Mouse (Mus musculus): ENCODE results near the gene Pdxp. TPM values are rescaled to one million over a fixed set of nuclear protein-coding genes. Genes with fewer than 3 reads are reported as not detected.
A peak's percentile ranks its signal among the peaks of the same experiment; 100 is the strongest.

The Pdxp gene
- total and polyA plus RNA-seq, 3 experiments: 2.8 to 9.8 (median 5.4) TPM

- no peak for TF ChIP-seq USF1 (IDR thresholded peaks at IDR 0.05; ENCODE audit: low read depth, low read length)
- TF ChIP-seq MAFK (IDR thresholded peaks at IDR 0.05; ENCODE audit: insufficient replicate concordance, low read length): no peak
- no peak for TF ChIP-seq HCFC1 (IDR thresholded peaks at IDR 0.05; ENCODE audit: low read depth, low read length)
- no peak for TF ChIP-seq ZNF384 (IDR thresholded peaks at IDR 0.05; ENCODE audit: low read depth, low read length)
- TF ChIP-seq ETS1 (conservative IDR thresholded peaks at IDR 0.05; ENCODE audit: low read depth, low read length): no peak
- no peak for TF ChIP-seq EP300 (IDR thresholded peaks at IDR 0.05; ENCODE audit: low read length)
- no peak for TF ChIP-seq BHLHE40 (IDR thresholded peaks at IDR 0.05; ENCODE audit: low read depth, low read length)
- TF ChIP-seq SMC3 (IDR thresholded peaks at IDR 0.05; ENCODE audit: low read depth, low read length): peak; percentile 94
- peak; percentile 71; the same call in 1 of the 2 replicates for TF ChIP-seq MEF2A (IDR thresholded peaks at IDR 0.05; ENCODE audit: borderline replicate concordance, low read depth, low read length)
Measured at GRCm38 (mm10) chr15:78915660-78916017, 1.9 kb downstream of the Pdxp start (continued).

- Histone ChIP-seq H3K4me2 (ENCODE audit: insufficient read depth, low read depth, poor library complexity, severe bottlenecking) (no peak overlapping the region), H3K4me1 (ENCODE audit: control insufficient read depth in 1 of 2, insufficient read depth in 2 of 2) (peaks cover 10 to 31% of the 10 kb centered on the region in 2 experiments), H3K9ac (ENCODE audit: insufficient read depth, low read depth) (no peak overlapping the region), H3K79me2 (replicated peaks; ENCODE audit: control insufficient read depth, extremely low read depth, insufficient read depth, poor library complexity, severe bottlenecking) (no peaks in the 10 kb centered on the region), H3K27ac (ENCODE audit: insufficient read depth, low read depth) (no peak overlapping the region), H3K36me3 (replicated peaks in 1 of 2; ENCODE audit: control insufficient read depth in 1 of 2, insufficient read depth in 1 of 2, low read length in 1 of 2) (peaks cover 16 to 70% of the 10 kb centered on the region in 2 experiments), H3K9me3 (replicated peaks; ENCODE audit: low read length) (peaks cover 8% of the 10 kb centered on the region), H3K4me3 (replicated peaks in 1 of 3; ENCODE audit: low read depth in 2 of 3, low read length in 2 of 3, poor library complexity in 1 of 3) (no peak overlapping the region), H3K27me3 (replicated peaks) (no peaks in the 10 kb centered on the region)
- in situ Hi-C loops (cut with MboI; ENCODE audit: low pct_ligation_motif_present, low pct_unique_long_range_greater_than_20kb, low sequenced_read_pairs) (loop anchor here (25.0 kb wide), 1 partner anchor 421 kb away; the partner anchor contains the start of genes Maff and Pla2g6), dilution Hi-C loops (cut with MboI; ENCODE audit: extremely low pct_ligation_motif_present, extremely low pct_unique_long_range_greater_than_20kb, low sequenced_read_pairs) (no loop called here)
- no peak for DNase-seq (ENCODE audit: extremely low read depth)
- TF ChIP-seq EP300 (IDR thresholded peaks at IDR 0.05; ENCODE audit: low read length) (no peak), BHLHE40 (IDR thresholded peaks at IDR 0.05; ENCODE audit: low read depth, low read length) (no peak), USF2 (conservative IDR thresholded peaks at IDR 0.05; ENCODE audit: low read depth, low read length) (no peak), POLR2A (IDR thresholded peaks at IDR 0.05; ENCODE audit: low read depth, low read length) (no peak), CHD1 (IDR thresholded peaks at IDR 0.05; ENCODE audit: low read depth, low read length) (no peak), ZKSCAN1 (IDR thresholded peaks at IDR 0.05; ENCODE audit: borderline replicate concordance, low read depth, low read length) (no peak), GABPA (IDR thresholded peaks at IDR 0.05; ENCODE audit: insufficient replicate concordance, low read depth, low read length) (no peak)
Measured at GRCm38 (mm10) chr15:78916052-78916826, 2.5 kb downstream of the Pdxp start.

DNA sequence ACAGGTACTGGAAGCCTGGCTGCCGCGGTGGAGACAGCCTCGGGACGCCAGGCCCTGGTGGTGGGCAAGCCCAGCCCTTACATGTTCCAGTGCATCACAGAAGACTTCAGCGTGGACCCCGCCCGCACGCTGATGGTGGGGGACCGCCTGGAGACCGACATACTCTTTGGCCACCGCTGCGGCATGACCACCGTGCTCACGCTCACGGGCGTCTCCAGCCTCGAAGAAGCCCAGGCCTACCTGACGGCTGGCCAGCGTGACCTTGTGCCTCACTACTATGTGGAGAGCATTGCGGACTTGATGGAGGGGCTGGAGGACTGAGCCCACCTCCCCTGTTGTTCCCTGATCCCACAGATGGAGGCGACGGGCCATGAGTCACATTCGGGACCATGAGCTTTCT lies 4.4 kb downstream of the Pdxp start:
- peaks cover 19 to 49% of the 10 kb centered on the region in 2 experiments for H3K4me1 ChIP-seq (ENCODE audit: control insufficient read depth in 1 of 2, insufficient read depth in 2 of 2)
- no peaks in the 10 kb centered on the region for H3K79me2 ChIP-seq (replicated peaks; ENCODE audit: control insufficient read depth, extremely low read depth, insufficient read depth, poor library complexity, severe bottlenecking)
- no peak overlapping the region for H3K9ac ChIP-seq (ENCODE audit: insufficient read depth, low read depth)
- H3K9me3 ChIP-seq (replicated peaks; ENCODE audit: low read length): peaks cover 11% of the 10 kb centered on the region
- DNase-seq (ENCODE audit: extremely low read depth): no peak
- H3K4me3 ChIP-seq (replicated peaks in 1 of 3; ENCODE audit: low read depth in 2 of 3, low read length in 2 of 3, poor library complexity in 1 of 3): no peak overlapping the region
- dilution Hi-C loops (cut with MboI; ENCODE audit: extremely low pct_ligation_motif_present, extremely low pct_unique_long_range_greater_than_20kb, low sequenced_read_pairs): no loop called here
- no peak overlapping the region for H3K4me2 ChIP-seq (ENCODE audit: insufficient read depth, low read depth, poor library complexity, severe bottlenecking)
- no peak overlapping the region for H3K27ac ChIP-seq (ENCODE audit: insufficient read depth, low read depth)
- H3K27me3 ChIP-seq (replicated peaks): no peaks in the 10 kb centered on the region
- in situ Hi-C loops (cut with MboI; ENCODE audit: low pct_ligation_motif_present, low pct_unique_long_range_greater_than_20kb, low sequenced_read_pairs): loop anchor here (25.0 kb wide), 1 partner anchor 419 kb away; the partner anchor contains the start of genes Maff and Pla2g6
- peaks cover 8 to 57% of the 10 kb centered on the region in 2 experiments for H3K36me3 ChIP-seq (replicated peaks in 1 of 2; ENCODE audit: control insufficient read depth in 1 of 2, insufficient read depth in 1 of 2, low read length in 1 of 2)
- TF ChIP-seq ZC3H11A (IDR thresholded peaks at IDR 0.05; ENCODE audit: low read depth, low read length) (no peak), UBTF (IDR thresholded peaks at IDR 0.05; ENCODE audit: low read depth, low read length) (no peak), RCOR1 (conservative IDR thresholded peaks at IDR 0.05; ENCODE audit: low read depth, low read length) (no peak), TBP (conservative IDR thresholded peaks at IDR 0.05; ENCODE audit: low read depth, low read length) (no peak), USF2 (conservative IDR thresholded peaks at IDR 0.05; ENCODE audit: low read depth, low read length) (no peak), MXI1 (IDR thresholded peaks at IDR 0.05; ENCODE audit: low read depth, low read length) (no peak), MAZ (IDR thresholded peaks at IDR 0.05; ENCODE audit: low read depth, low read length) (no peak), EP300 (IDR thresholded peaks at IDR 0.05; ENCODE audit: low read length) (no peak)
